Mouse (Mus musculus): ENCODE data around the gene Smim8. TPM values are rescaled to one million over a fixed set of nuclear protein-coding genes. Genes with fewer than 3 reads are reported as not detected.
"Not testable (repeated sequence)": the region's sequence is repeated elsewhere in the genome, so short reads cannot be mapped to it uniquely, and the experiment has no call there.

Smim8 gene
- polyA plus RNA-seq, 1 experiment from 2014 or later = 42.4 TPM

DNA sequence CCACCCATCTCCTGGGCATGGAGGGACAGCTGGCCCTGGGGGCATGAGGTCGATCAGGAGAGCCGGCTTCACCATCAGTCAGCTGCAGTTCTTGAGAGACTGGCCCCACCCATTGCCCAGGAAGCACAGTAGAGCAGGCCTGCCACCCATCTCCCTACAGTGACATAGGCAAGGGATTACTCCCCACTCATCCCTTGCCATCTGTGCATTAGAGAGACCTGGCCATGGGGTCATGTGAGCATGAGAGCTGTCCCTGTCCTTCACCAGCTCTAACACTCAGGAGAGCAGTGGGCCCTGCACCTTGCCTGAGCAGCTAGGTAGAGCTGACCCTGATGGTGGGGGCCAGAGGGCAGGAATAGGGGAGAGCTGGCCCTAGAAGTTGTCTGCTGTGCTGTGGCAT lies 7.4 kb upstream of the Smim8 start:
- H3K36me3 ChIP-seq (ENCODE audit: control insufficient read depth, insufficient read depth, low read length) = no peaks in the 10 kb centered on the region
- H3K27me3 ChIP-seq (ENCODE audit: control insufficient read depth, insufficient read depth, low read length) = no peaks in the 10 kb centered on the region
- H3K27ac ChIP-seq (ENCODE audit: low read depth, low read length) = no peak overlapping the region
- no peak overlapping the region for H3K4me2 ChIP-seq (ENCODE audit: low read depth)
- H3K4me3 ChIP-seq (ENCODE audit: low read depth, low read length) = no peak overlapping the region
- H3K9ac ChIP-seq (ENCODE audit: low read length) = no peak overlapping the region
- H3K4me1 ChIP-seq (ENCODE audit: control insufficient read depth, insufficient read depth, low read length) = no peaks in the 10 kb centered on the region
- 69% methylated on average over 2 of the region's 2 CpGs for WGBS
- ATAC-seq (ENCODE audit: insufficient read depth, low FRiP score, low TSS enrichment) = no peak
- no peaks in the 10 kb centered on the region for H3K9me3 ChIP-seq (ENCODE audit: control insufficient read depth, low read length)
- no peak for DNase-seq (ENCODE audit: low spot score)

DNA sequence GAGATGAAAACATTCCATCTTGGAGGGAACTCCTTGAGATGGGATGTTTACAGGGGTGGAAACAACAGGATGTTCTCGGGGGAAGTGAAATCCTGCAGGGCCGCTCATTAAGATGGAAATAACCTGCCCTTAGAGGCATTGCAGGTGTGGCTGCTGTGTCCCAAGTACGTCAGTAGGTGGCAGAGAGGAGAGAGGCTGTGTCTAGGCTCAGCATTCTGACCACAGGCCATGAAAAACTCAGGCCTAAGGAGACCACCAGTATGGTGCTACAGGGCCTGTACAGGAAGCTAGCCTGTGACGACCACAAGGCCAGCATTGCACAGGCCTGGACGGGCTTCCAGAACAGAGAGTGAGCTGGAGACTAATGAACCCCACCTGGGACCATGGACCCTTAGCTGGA lies 6.6 kb upstream of the Smim8 start:
- ATAC-seq (ENCODE audit: insufficient read depth, low FRiP score, low TSS enrichment) (no peak), DNase-seq (ENCODE audit: low spot score) (no peak)
- Histone ChIP-seq H3K4me1 (ENCODE audit: control insufficient read depth, insufficient read depth, low read length) (no peaks in the 10 kb centered on the region), H3K4me2 (ENCODE audit: low read depth) (no peak overlapping the region), H3K9ac (ENCODE audit: low read length) (no peak overlapping the region), H3K27ac (ENCODE audit: low read depth, low read length) (no peak overlapping the region), H3K27me3 (ENCODE audit: control insufficient read depth, insufficient read depth, low read length) (no peaks in the 10 kb centered on the region), H3K4me3 (ENCODE audit: low read depth, low read length) (no peak overlapping the region), H3K36me3 (ENCODE audit: control insufficient read depth, insufficient read depth, low read length) (no peaks in the 10 kb centered on the region), H3K9me3 (ENCODE audit: control insufficient read depth, low read length) (no peaks in the 10 kb centered on the region)
- WGBS = 67% methylated on average over 5 of the region's 5 CpGs

DNA sequence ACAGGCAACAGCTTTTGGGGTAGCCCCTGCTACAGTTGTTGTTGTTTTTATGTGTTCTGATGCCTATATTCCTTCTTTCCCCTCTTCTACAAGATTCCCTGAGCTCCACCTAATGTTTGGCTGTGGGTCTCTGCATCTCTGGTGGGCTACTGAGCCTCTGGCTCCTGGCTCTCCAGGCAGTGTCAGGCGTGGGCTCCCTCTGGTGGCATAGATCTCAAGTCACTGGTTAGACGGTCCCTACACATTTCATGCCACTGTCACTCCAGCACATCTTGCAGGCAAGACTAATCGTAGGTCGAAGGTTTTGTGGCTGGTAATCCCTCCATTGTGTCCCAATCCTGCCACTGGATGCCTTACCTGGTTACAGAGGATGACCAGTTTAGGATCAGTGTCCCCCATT lies 4.5 kb upstream of the Smim8 start:
- Histone ChIP-seq H3K4me3 (ENCODE audit: low read depth, low read length) (no peak overlapping the region), H3K9me3 (ENCODE audit: control insufficient read depth, low read length) (no peaks in the 10 kb centered on the region), H3K27ac (ENCODE audit: low read depth, low read length) (no peak overlapping the region), H3K9ac (ENCODE audit: low read length) (no peak overlapping the region), H3K4me1 (ENCODE audit: control insufficient read depth, insufficient read depth, low read length) (no peaks in the 10 kb centered on the region), H3K27me3 (ENCODE audit: control insufficient read depth, insufficient read depth, low read length) (no peaks in the 10 kb centered on the region), H3K36me3 (ENCODE audit: control insufficient read depth, insufficient read depth, low read length) (no peaks in the 10 kb centered on the region), H3K4me2 (ENCODE audit: low read depth) (no peak overlapping the region)
- no peak for ATAC-seq (ENCODE audit: insufficient read depth, low FRiP score, low TSS enrichment)
- DNase-seq (ENCODE audit: low spot score) = no peak
- WGBS = 32% methylated on average over 4 of the region's 4 CpGs

DNA sequence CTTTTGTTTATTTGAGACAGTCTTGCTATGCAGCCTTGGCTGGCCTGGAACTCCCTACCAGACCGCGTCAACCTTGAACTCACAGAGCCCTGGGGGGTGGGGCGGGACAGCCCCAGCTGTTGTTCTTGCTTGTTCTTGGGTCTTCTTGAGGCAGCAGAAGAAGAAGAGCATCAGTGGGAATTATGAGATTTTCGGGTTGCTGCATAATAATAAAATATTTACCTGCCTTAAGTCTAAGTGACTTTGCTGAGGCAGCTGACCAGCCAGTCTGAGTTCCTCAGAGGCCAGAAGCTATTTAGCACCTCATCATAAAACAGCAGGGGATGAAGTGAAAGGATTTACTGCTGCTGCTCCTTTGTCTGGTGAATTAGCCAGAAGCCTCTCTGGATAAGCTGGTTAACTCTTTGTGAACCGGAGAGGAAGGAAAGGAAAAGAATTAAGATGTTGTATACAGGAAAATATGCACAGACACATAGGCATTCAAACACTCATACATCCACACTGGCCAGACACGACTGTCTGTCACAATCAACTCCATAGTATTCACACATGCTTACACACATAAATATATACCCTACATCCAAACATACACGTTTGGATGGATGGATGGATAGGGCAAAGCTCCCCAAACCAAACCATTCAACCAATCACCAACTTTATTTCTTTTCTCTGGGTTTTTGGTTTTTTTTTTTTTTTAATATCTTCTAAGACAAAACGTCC lies 6.4 kb downstream of the Smim8 start:
- no peak overlapping the region for H3K4me2 ChIP-seq (ENCODE audit: low read depth)
- no peak overlapping the region for H3K4me3 ChIP-seq (ENCODE audit: low read depth, low read length)

DNA sequence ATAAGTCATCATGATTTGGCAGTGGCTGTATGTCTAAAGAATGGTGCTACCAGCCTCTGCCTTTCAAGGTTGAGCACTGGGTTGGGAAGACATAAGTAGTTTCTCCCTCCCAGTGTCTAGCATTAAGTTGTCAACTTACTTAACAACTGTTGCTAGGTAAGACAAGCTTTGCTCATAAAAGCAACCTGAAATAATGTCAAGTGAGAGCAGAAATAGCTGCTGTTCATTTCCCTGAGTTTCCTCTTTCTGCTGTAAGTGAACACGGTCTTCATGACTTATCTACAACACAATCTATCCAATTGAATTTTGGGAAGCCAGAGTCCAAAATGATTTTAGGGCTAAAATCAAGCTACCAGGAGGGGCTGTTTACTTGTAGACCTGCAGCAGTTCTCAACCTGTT lies 22.1 kb downstream of the Smim8 start, which contains the start of gene Gm136:
Gene Gm136, minus strand, starts transcription at position 101 of the 400 bp plus-strand sequence.
- DNase-seq (ENCODE audit: low spot score) (no peak), ATAC-seq (ENCODE audit: insufficient read depth, low FRiP score, low TSS enrichment) (no peak)
- no peaks in the 10 kb centered on the region for H3K27me3 ChIP-seq (ENCODE audit: control insufficient read depth, insufficient read depth, low read length)
- 89% methylated on average over 1 of the region's 1 CpGs for WGBS
- no peak within 1 kb of the TSS for H3K9ac ChIP-seq (ENCODE audit: low read length)
- no peak within 1 kb of the TSS for H3K4me3 ChIP-seq (ENCODE audit: low read depth, low read length)
- no peak within 1 kb of the TSS for H3K27ac ChIP-seq (ENCODE audit: low read depth, low read length)
- H3K36me3 ChIP-seq (ENCODE audit: control insufficient read depth, insufficient read depth, low read length) = no peaks in the 10 kb centered on the region
- H3K9me3 ChIP-seq (ENCODE audit: control insufficient read depth, low read length) = no peaks in the 10 kb centered on the region
- no peak within 1 kb of the TSS for H3K4me2 ChIP-seq (ENCODE audit: low read depth)
- no peaks in the 10 kb centered on the region for H3K4me1 ChIP-seq (ENCODE audit: control insufficient read depth, insufficient read depth, low read length)

More for the DNA sequence above, 6.4 kb downstream of the Smim8 start:
- H3K27ac ChIP-seq (ENCODE audit: low read depth, low read length) = no peak overlapping the region
- peak; percentile 35 for DNase-seq (ENCODE audit: low spot score)
- peak; percentile 81 for ATAC-seq (ENCODE audit: insufficient read depth, low FRiP score, low TSS enrichment)
- no peaks in the 10 kb centered on the region for H3K4me1 ChIP-seq (ENCODE audit: control insufficient read depth, insufficient read depth, low read length)
- H3K27me3 ChIP-seq (ENCODE audit: control insufficient read depth, insufficient read depth, low read length) = no peaks in the 10 kb centered on the region
- WGBS = 3% methylated on average over 8 of the region's 8 CpGs
- no peaks in the 10 kb centered on the region for H3K36me3 ChIP-seq (ENCODE audit: control insufficient read depth, insufficient read depth, low read length)
- no peaks in the 10 kb centered on the region for H3K9me3 ChIP-seq (ENCODE audit: control insufficient read depth, low read length)
- H3K9ac ChIP-seq (ENCODE audit: low read length) = no peak overlapping the region

DNA sequence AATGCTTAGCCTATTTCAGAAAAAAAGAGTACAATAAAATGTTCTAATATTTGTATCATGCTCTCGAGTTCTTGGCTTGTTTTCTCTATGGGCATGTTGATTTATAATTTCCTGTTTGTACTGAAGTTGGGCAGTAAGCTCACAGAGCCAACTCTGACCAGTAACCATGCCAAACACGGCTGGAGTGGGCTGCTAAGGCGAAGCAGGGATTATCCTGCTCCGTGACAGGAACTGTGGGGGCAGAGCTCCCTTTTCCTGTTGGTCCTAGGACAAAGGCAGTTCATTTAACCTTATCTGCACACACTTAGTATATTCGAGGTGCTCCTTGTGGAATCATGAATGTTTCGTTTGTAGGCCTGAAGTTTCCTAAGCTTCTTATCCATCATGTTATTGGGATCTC lies 29.0 kb downstream of the Smim8 start:
- 76% methylated on average over 6 of the region's 6 CpGs for WGBS
- Histone ChIP-seq H3K4me3 (ENCODE audit: low read depth, low read length) (no peak overlapping the region), H3K27me3 (ENCODE audit: control insufficient read depth, insufficient read depth, low read length) (no peaks in the 10 kb centered on the region), H3K9me3 (ENCODE audit: control insufficient read depth, low read length) (no peaks in the 10 kb centered on the region), H3K4me1 (ENCODE audit: control insufficient read depth, insufficient read depth, low read length) (no peaks in the 10 kb centered on the region), H3K9ac (ENCODE audit: low read length) (no peak overlapping the region), H3K27ac (ENCODE audit: low read depth, low read length) (no peak overlapping the region), H3K4me2 (ENCODE audit: low read depth) (no peak overlapping the region), H3K36me3 (ENCODE audit: control insufficient read depth, insufficient read depth, low read length) (no peaks in the 10 kb centered on the region)
- no peak for ATAC-seq (ENCODE audit: insufficient read depth, low FRiP score, low TSS enrichment)
- no peak for DNase-seq (ENCODE audit: low spot score)

DNA sequence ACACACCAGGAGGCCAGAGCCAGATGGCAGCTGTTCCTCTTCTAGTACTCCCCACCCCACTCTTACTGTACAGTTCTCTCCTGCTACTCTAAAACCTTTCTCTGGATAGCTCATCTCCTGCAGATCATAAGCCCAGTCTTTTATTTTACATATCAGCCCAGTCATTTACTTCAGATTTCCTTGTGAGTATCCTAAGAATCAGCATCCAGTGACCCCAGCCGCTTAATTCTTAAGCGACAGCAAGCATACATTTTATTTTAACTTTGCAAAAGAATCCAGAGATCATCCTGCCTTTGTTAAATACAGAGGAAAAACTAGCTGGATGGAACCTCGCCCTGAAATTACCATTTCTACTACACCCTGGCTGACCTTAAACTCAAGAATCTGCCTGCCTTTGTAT lies 43.8 kb downstream of the Smim8 start:
- no peak for DNase-seq (ENCODE audit: low spot score)
- Histone ChIP-seq H3K4me3 (ENCODE audit: low read depth, low read length) (no peak overlapping the region), H3K4me2 (ENCODE audit: low read depth) (no peak overlapping the region), H3K9ac (ENCODE audit: low read length) (no peak overlapping the region), H3K27me3 (ENCODE audit: control insufficient read depth, insufficient read depth, low read length) (no peaks in the 10 kb centered on the region), H3K27ac (ENCODE audit: low read depth, low read length) (no peak overlapping the region), H3K36me3 (ENCODE audit: control insufficient read depth, insufficient read depth, low read length) (no peaks in the 10 kb centered on the region), H3K9me3 (ENCODE audit: control insufficient read depth, low read length) (no peaks in the 10 kb centered on the region), H3K4me1 (ENCODE audit: control insufficient read depth, insufficient read depth, low read length) (no peaks in the 10 kb centered on the region)
- ATAC-seq (ENCODE audit: insufficient read depth, low FRiP score, low TSS enrichment) = no peak
- 81% methylated on average over 3 of the region's 3 CpGs for WGBS

DNA sequence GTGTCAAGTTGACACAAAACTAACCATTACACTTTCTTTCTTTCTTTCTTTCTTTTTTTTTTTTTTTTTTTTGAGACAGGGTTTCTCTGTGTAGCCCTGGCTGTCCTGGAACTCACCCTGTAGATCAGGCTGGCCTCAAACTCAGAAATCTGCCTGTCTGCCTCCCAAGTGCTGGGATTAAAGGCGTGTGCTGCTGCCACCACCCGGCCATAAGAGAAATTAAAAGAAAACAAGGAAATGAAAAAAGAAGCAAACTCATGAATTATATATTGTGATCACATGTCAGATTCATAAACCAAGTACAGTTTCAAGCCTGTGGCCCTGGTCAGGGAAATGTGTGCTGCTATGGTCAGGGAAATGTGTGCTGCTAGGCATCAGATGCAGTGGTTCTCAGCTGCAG lies 44.8 kb downstream of the Smim8 start:
- not testable (repeated sequence) for H3K4me1 ChIP-seq (ENCODE audit: control insufficient read depth, insufficient read depth, low read length); H3K4me2 ChIP-seq (ENCODE audit: low read depth); H3K27ac ChIP-seq (ENCODE audit: low read depth, low read length); H3K9ac ChIP-seq (ENCODE audit: low read length); ATAC-seq (ENCODE audit: insufficient read depth, low FRiP score, low TSS enrichment); H3K4me3 ChIP-seq (ENCODE audit: low read depth, low read length); H3K9me3 ChIP-seq (ENCODE audit: control insufficient read depth, low read length); H3K27me3 ChIP-seq (ENCODE audit: control insufficient read depth, insufficient read depth, low read length); DNase-seq (ENCODE audit: low spot score); H3K36me3 ChIP-seq (ENCODE audit: control insufficient read depth, insufficient read depth, low read length)
- 36% methylated on average over 2 of the region's 2 CpGs for WGBS

DNA sequence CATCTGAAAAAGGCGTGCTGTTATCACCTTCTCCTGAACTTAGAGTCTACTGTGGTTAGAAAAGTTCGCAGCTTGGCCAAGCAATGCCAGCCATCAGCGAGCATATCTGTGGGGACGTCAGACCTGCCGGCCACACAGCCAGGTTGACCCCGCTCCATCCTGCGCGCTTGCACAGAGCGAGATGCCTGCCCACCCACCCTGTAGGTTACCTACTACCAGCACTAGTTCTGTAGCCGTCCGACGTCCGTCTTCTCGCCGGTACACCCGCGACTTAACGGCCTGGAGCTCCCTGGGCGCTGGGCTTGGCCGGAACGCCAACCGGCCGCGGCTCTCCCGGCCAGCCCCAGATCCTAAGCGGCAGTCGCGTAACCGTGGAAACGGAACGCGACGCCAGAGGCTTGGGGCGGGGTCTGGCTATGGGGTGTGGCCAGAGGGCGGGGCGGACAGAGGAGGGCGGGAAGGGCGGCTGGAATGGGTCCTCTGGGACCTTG lies 48.3 kb downstream of the Smim8 start, which contains the start of gene Cfap206:
Gene Cfap206, minus strand, starts transcription at position 356 of the 491 bp plus-strand sequence.
- H3K4me1 ChIP-seq (ENCODE audit: control insufficient read depth, insufficient read depth, low read length) = no peaks in the 10 kb centered on the region
- under 1% methylated on average over 38 of the region's 38 CpGs for WGBS
- peak; percentile 88 for DNase-seq (ENCODE audit: low spot score)
- H3K36me3 ChIP-seq (ENCODE audit: control insufficient read depth, insufficient read depth, low read length) = no peaks in the 10 kb centered on the region
- peak; percentile 98 for ATAC-seq (ENCODE audit: insufficient read depth, low FRiP score, low TSS enrichment)
- peak within 1 kb of the TSS; percentile 91 for H3K4me2 ChIP-seq (ENCODE audit: low read depth)
- no peaks in the 10 kb centered on the region for H3K9me3 ChIP-seq (ENCODE audit: control insufficient read depth, low read length)
- H3K27ac ChIP-seq (ENCODE audit: low read depth, low read length) = no peak within 1 kb of the TSS
- H3K9ac ChIP-seq (ENCODE audit: low read length) = peak within 1 kb of the TSS; percentile 54
- H3K27me3 ChIP-seq (ENCODE audit: control insufficient read depth, insufficient read depth, low read length) = no peaks in the 10 kb centered on the region
- H3K4me3 ChIP-seq (ENCODE audit: low read depth, low read length) = peak within 1 kb of the TSS; percentile 45

Measured in neural tube, embryonic 11.5 days (tissue).